Mouse (Mus musculus) ovary, postnatal 36 days (tissue): ENCODE measurements around the gene Snx11.
"Not testable (repeated sequence)": the region's sequence is repeated elsewhere in the genome, so short reads cannot be mapped to it uniquely, and the experiment has no call there.

Experiments
- DNase-seq: peaks from one replicate; pipeline ENCODE4 v3.0.0; 2022; ENCODE audit warnings: low spot score, mixed read lengths

The Snx11 gene

GRCm38 (mm10) chr11:96795491-96795890 lies 18.1 kb upstream of the Snx11 start:
- no peak for DNase-seq

- no peak for DNase-seq
Measured at GRCm38 (mm10) chr11:96790681-96791080, 13.3 kb upstream of the Snx11 start.

GRCm38 (mm10) chr11:96789990-96790389 lies 12.6 kb upstream of the Snx11 start:
- no peak for DNase-seq

GRCm38 (mm10) chr11:96788871-96789795 lies 11.8 kb upstream of the Snx11 start, which contains the start of gene Cbx1:
TSS of gene Cbx1 (plus strand) at chr11:96789127.
- peak; percentile 91 for DNase-seq

- no peak for DNase-seq
Measured at GRCm38 (mm10) chr11:96786731-96787450, 9.5 kb upstream of the Snx11 start.

- peak; percentile 62 for DNase-seq
Measured at GRCm38 (mm10) chr11:96784847-96785246, 7.5 kb upstream of the Snx11 start.

- DNase-seq: no peak
Measured at GRCm38 (mm10) chr11:96781425-96781824, 4.1 kb upstream of the Snx11 start.

GRCm38 (mm10) chr11:96780306-96780705 lies 2.9 kb upstream of the Snx11 start:
- DNase-seq: no peak

GRCm38 (mm10) chr11:96778061-96778627 lies 785 bp upstream of the Snx11 start:
- DNase-seq: not testable (repeated sequence)

GRCm38 (mm10) chr11:96776068-96776467 lies 1.3 kb downstream of the Snx11 start:
- DNase-seq: no peak

GRCm38 (mm10) chr11:96775665-96776064 lies 1.7 kb downstream of the Snx11 start:
- DNase-seq: no peak

GRCm38 (mm10) chr11:96775063-96775462 lies 2.3 kb downstream of the Snx11 start:
- no peak for DNase-seq

GRCm38 (mm10) chr11:96774536-96774935 lies 2.8 kb downstream of the Snx11 start:
- no peak for DNase-seq

- DNase-seq: no peak
Measured at GRCm38 (mm10) chr11:96772413-96772812, 4.9 kb downstream of the Snx11 start.

GRCm38 (mm10) chr11:96771274-96771975 lies 5.9 kb downstream of the Snx11 start:
- DNase-seq: no peak

- DNase-seq: no peak
Measured at GRCm38 (mm10) chr11:96768240-96768639, 9.1 kb downstream of the Snx11 start.

- no peak for DNase-seq
Measured at GRCm38 (mm10) chr11:96767096-96767495, 10.3 kb downstream of the Snx11 start.

GRCm38 (mm10) chr11:96766555-96766954 lies 10.8 kb downstream of the Snx11 start:
- no peak for DNase-seq

GRCm38 (mm10) chr11:96765645-96766044 lies 11.7 kb downstream of the Snx11 start:
- no peak for DNase-seq

GRCm38 (mm10) chr11:96764511-96765350 lies 12.6 kb downstream of the Snx11 start:
- no peak for DNase-seq
